ENCODE assay signal across 17 mouse cellular contexts in the genomic region with DNA sequence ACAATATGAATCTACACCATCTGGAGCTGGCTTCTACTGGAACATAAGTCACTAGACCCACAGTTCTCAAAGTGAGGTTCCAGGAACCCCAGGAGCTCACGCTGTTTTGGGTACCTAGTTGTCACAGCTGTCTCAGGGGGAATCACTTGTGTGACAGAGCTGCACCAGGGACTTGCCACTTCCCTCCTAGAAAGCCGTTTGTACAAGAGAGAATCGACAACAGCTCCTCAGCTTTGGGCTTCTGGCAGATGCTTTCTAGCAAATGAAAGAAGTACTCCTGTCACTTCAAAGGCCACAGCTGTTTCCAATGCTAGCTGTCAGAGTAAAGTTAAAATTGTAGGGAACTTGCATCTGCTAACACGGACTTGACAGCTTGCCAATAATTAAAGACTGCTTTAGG.
A peak's percentile ranks its signal among the peaks of the same experiment; 100 is the strongest.
DNase-seq lines count a peak whose midpoint lies in the region; TF ChIP-seq lines count a peak whose summit lies in the region.
"Had no signal": no experiment of that assay in that cellular context is flagged by ENCODE, and none has a peak within 500 bp of the region (broad histone marks: within the 10 kb centered on the region; RNA-seq: fewer than 3 reads in every experiment).

No protein-coding gene starts in this region.

- WGBS in kidney, adult 2 months, result 50% methylated on average over 4 of the region's 4 CpGs

- H3K27me3 ChIP-seq in kidney, adult 2 months (replicated peaks; ENCODE audit: control insufficient read depth, insufficient read depth, low read length), result no peaks in the 10 kb centered on the region
- H3K27me3 ChIP-seq: forebrain, embryonic 13.5 days; heart, embryonic 15.5 days; hindbrain, embryonic 15.5 days; intestine, embryonic 15.5 days; midbrain, embryonic 12.5 days; neural tube, embryonic 13.5 days had no signal

- no peak for TF ChIP-seq POLR2A in kidney, adult 2 months (IDR thresholded peaks at IDR 0.05; ENCODE audit: low read depth, low read length)
- TF ChIP-seq POLR2A in brain, embryonic 14.5 days (IDR thresholded peaks at IDR 0.05; ENCODE audit: borderline replicate concordance, extremely low read depth, insufficient read depth, insufficient read length, poor library complexity, severe bottlenecking), result no peak

- no peak for DNase-seq in kidney, adult 2 months
- no peak for DNase-seq in kidney, postnatal 36 days
- peak; percentile 51 for DNase-seq in A20 (ENCODE audit: low read depth, low spot score)
- DNase-seq in brain, embryonic 14.5 days (ENCODE audit: low read depth), result peak; percentile 57
- peak; percentile 55 to 59 for DNase-seq in thymus, postnatal 10 days (ENCODE audit: low spot score in 2 of 2)
- no peak for DNase-seq in urinary bladder, adult 18-20 months (ENCODE audit: low spot score in 2 of 2)
- DNase-seq in layer of hippocampus, adult 18-20 months (ENCODE audit: low spot score in 2 of 2), result no peak
- DNase-seq: adrenal gland, adult 8-10 months; cerebellum, adult 9-11 months; gastrocnemius, postnatal 25 days; heart, postnatal 4 days had no signal

- TF ChIP-seq CTCF in kidney, adult 2 months (conservative IDR thresholded peaks at IDR 0.05; ENCODE audit: insufficient read depth, insufficient read length, low read depth, low read length), result no peak
- TF ChIP-seq CTCF in brain, embryonic 14.5 days (IDR thresholded peaks at IDR 0.05; ENCODE audit: borderline replicate concordance, extremely low read depth, insufficient read depth, insufficient read length), result no peak

- peaks cover 28% of the 10 kb centered on the region for H3K4me1 ChIP-seq in kidney, adult 2 months (ENCODE audit: control insufficient read depth, insufficient read depth, low read length)
- H3K4me1 ChIP-seq: forebrain, embryonic 13.5 days; hindbrain, embryonic 15.5 days; midbrain, embryonic 12.5 days; neural tube, embryonic 13.5 days had no signal

- H3K27ac ChIP-seq in kidney, adult 2 months (ENCODE audit: insufficient read depth, low read depth, low read length), result 0 out of 2 replicates have a peak overlapping the region, but pooled peaks have one; percentile 34
- H3K27ac ChIP-seq: forebrain, embryonic 13.5 days; heart, embryonic 15.5 days; hindbrain, embryonic 15.5 days; intestine, embryonic 15.5 days; midbrain, embryonic 12.5 days; neural tube, embryonic 13.5 days had no signal

- H3K4me3 ChIP-seq in kidney, adult 2 months (ENCODE audit: insufficient read depth, low read depth, low read length), result no peak overlapping the region
- H3K4me3 ChIP-seq: forebrain, embryonic 13.5 days; heart, embryonic 15.5 days; hindbrain, embryonic 15.5 days; intestine, embryonic 15.5 days; midbrain, embryonic 12.5 days; neural tube, embryonic 13.5 days had no signal

- H3K36me3 ChIP-seq in kidney, adult 2 months (ENCODE audit: control insufficient read depth, insufficient read depth, low read length), result no peaks in the 10 kb centered on the region
- H3K36me3 ChIP-seq: heart, embryonic 15.5 days; hindbrain, embryonic 15.5 days; intestine, embryonic 15.5 days; midbrain, embryonic 12.5 days; neural tube, embryonic 13.5 days had no signal

Comparison
In these comparisons a context has a peak if more than half of its experiments do, and no peak if none do; other contexts are left out.
1. DNase-seq: peak in A20 (single experiment), brain, embryonic 14.5 days (single experiment) and thymus, postnatal 10 days (2 of 2); none in kidney, adult 2 months (single experiment), kidney, postnatal 36 days (0 of 2), urinary bladder, adult 18-20 months (0 of 2) and layer of hippocampus, adult 18-20 months (0 of 2).